ENCODE assay signal across 19 mouse cellular contexts in the genomic region with DNA sequence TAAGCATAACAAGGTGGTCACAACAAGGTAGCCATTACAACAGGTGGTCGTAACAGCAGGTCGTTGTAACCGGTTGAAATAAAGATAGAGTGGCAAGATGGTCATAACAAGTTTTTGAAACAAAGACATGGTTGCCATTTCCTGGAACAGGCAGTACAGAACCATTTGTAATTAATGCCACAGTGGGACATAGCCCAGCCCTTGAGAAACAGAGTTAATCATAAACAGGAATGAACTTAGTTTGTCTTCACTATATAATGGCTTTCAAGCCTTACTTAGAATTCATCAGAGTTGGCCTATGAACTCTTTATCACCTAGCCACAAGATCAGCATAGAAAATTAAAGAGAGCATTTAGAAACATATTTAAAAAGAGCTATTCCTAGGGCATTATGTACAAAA. TPM values are rescaled to one million over a fixed set of nuclear protein-coding genes. Genes with fewer than 3 reads are reported as not detected.
DNase-seq lines count a peak whose midpoint lies in the region; ATAC-seq lines count a peak whose summit lies in the region.
"Had no signal": no experiment of that assay in that cellular context is flagged by ENCODE, and none has a peak within 500 bp of the region (broad histone marks: within the 10 kb centered on the region; RNA-seq: fewer than 3 reads in every experiment).

No protein-coding gene starts in this region.

- 0 out of 2 replicates have a peak, but pooled peaks cover 6% of the 10 kb centered on the region for H3K9me3 ChIP-seq in kidney, embryonic 16.5 days (ENCODE audit: low read length)
- peaks cover 4% of the 10 kb centered on the region; the same call in 1 of the 2 replicates for H3K9me3 ChIP-seq in midbrain, embryonic 13.5 days
- H3K9me3 ChIP-seq: embryonic facial prominence, embryonic 12.5 days; forebrain, embryonic 15.5 days had no signal

- no peak overlapping the region for H3K27ac ChIP-seq in kidney, embryonic 16.5 days (ENCODE audit: low read length)
- no peak overlapping the region for H3K27ac ChIP-seq in midbrain, embryonic 13.5 days
- H3K27ac ChIP-seq: embryonic facial prominence, embryonic 12.5 days; forebrain, embryonic 15.5 days; heart, adult 2 months; hindbrain, embryonic 10.5 days had no signal

- no peaks in the 10 kb centered on the region for H3K4me1 ChIP-seq in kidney, embryonic 16.5 days (ENCODE audit: insufficient read depth, low read length)
- no peaks in the 10 kb centered on the region for H3K4me1 ChIP-seq in midbrain, embryonic 13.5 days (replicated peaks)
- H3K4me1 ChIP-seq: embryonic facial prominence, embryonic 12.5 days; forebrain, embryonic 15.5 days; hindbrain, embryonic 10.5 days had no signal

- H3K9ac ChIP-seq in kidney, embryonic 16.5 days (replicated peaks; ENCODE audit: low read length) = no peak overlapping the region
- no peak overlapping the region for H3K9ac ChIP-seq in midbrain, embryonic 13.5 days (replicated peaks)
- H3K9ac ChIP-seq: embryonic facial prominence, embryonic 12.5 days; forebrain, embryonic 15.5 days; heart, embryonic 12.5 days had no signal

- no peak overlapping the region for H3K4me2 ChIP-seq in kidney, embryonic 16.5 days (replicated peaks; ENCODE audit: low read depth, low read length)
- H3K4me2 ChIP-seq in midbrain, embryonic 13.5 days (replicated peaks) = no peak overlapping the region
- H3K4me2 ChIP-seq: embryonic facial prominence, embryonic 12.5 days; forebrain, embryonic 15.5 days; heart, embryonic 12.5 days had no signal

- whole genome bisulfite sequencing in kidney, embryonic 16.5 days = 62% methylated on average over 3 of the region's 3 CpGs
- 93% methylated on average over 3 of the region's 3 CpGs for WGBS in midbrain, embryonic 13.5 days

- 0 out of 2 replicates have a peak, but pooled peaks have one; percentile 46 for ATAC-seq in kidney, embryonic 16.5 days (ENCODE audit: low FRiP score, low TSS enrichment)
- no peak for ATAC-seq in midbrain, embryonic 13.5 days
- ATAC-seq: CD4-positive, CD25-positive, alpha-beta regulatory T cell, adult 4 months; forebrain, embryonic 15.5 days had no signal

- H3K4me3 ChIP-seq in kidney, embryonic 16.5 days (ENCODE audit: low read length) = no peak overlapping the region
- no peak overlapping the region for H3K4me3 ChIP-seq in midbrain, embryonic 13.5 days (replicated peaks)
- H3K4me3 ChIP-seq: embryonic facial prominence, embryonic 12.5 days; forebrain, embryonic 15.5 days; heart, adult 2 months; heart, embryonic 12.5 days; hindbrain, embryonic 10.5 days had no signal

- no peaks in the 10 kb centered on the region for H3K36me3 ChIP-seq in kidney, embryonic 16.5 days (ENCODE audit: insufficient read depth, low read length)
- H3K36me3 ChIP-seq in midbrain, embryonic 13.5 days = no peaks in the 10 kb centered on the region
- H3K36me3 ChIP-seq: embryonic facial prominence, embryonic 12.5 days; forebrain, embryonic 15.5 days; G1E; heart, embryonic 12.5 days; hindbrain, embryonic 10.5 days had no signal

- DNase-seq in kidney, adult 18-20 months = peak; percentile 16
- DNase-seq in kidney, adult 11 months = no peak
- DNase-seq in kidney, postnatal 4 days = no peak
- peak; percentile 8 to 39 for DNase-seq in kidney, postnatal 36 days
- no peak for DNase-seq in heart, adult 8-10 months (ENCODE audit: low spot score)
- DNase-seq: adrenal gland, adult 8-10 months; B cell, adult 2 months; cerebellum, adult 11-12 months; cerebellum, adult 9-10 months; cerebellum, postnatal 25 days; heart, adult 2 months had no signal

- H3K27me3 ChIP-seq in kidney, embryonic 16.5 days (ENCODE audit: insufficient read depth, low read length) = no peaks in the 10 kb centered on the region
- no peaks in the 10 kb centered on the region for H3K27me3 ChIP-seq in midbrain, embryonic 13.5 days
- H3K27me3 ChIP-seq: embryonic facial prominence, embryonic 12.5 days; forebrain, embryonic 15.5 days; heart, embryonic 12.5 days had no signal

RNA-seq across cellular contexts. Expression of a gene that starts 53.0 kb away (rescaled TPM):
- 4.6 and 5.7 TPM in 2 replicates for polyA plus RNA-seq in kidney, embryonic 16.5 days (2015; fragmentation: Nextera tagmentation; extraction: Ambion mirVana)
- 13.4 and 14.6 TPM in 2 replicates for polyA plus RNA-seq in midbrain, embryonic 13.5 days (2015; fragmentation: Nextera tagmentation; extraction: Ambion mirVana)
- 10 to 100 TPM; 16.0 to 18.0 (median 16.9) TPM for total RNA-seq in heart, adult 8-10 months (2022)

Comparison
In these comparisons a context has a peak if more than half of its experiments do, and no peak if none do; other contexts are left out.
1. DNase-seq: peak in kidney, adult 18-20 months (single experiment) and kidney, postnatal 36 days (2 of 2); none in kidney, adult 11 months (single experiment), kidney, postnatal 4 days (0 of 2) and heart, adult 8-10 months (single experiment).